Mouse (Mus musculus): ENCODE results near the gene Arl5b. TPM values are rescaled to one million over a fixed set of nuclear protein-coding genes. Genes with fewer than 3 reads are reported as not detected.

Gene Arl5b
- polyA plus RNA-seq, 1 experiment = 32.7 TPM

DNA sequence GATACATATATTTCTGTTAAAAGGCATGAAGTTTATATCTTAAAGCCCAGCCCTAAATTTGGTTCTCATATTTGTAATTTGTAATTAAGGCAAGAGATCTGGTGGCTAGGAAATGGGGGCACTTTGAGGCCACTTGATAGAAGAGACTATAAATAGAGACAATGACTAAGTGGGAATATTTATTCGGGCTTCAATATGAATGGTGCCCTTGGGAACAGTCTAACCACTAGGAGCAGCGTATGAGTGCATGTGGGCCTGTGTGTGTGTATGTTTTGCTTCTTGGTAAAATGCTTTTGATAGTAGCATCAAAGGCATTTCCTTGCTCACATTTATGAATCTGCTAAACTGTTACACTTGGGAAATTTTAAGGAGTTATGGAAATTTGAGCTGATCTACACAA, 62.1 kb downstream of the Arl5b start:
- Histone ChIP-seq H3K4me3 (ENCODE audit: insufficient read depth, low read length) (no peak overlapping the region), H3K27ac (ENCODE audit: insufficient read depth, low read length) (no peak overlapping the region), H3K4me1 (ENCODE audit: control insufficient read depth, insufficient read depth, low read length) (no peaks in the 10 kb centered on the region)
- TF ChIP-seq CTCF (IDR thresholded peaks at IDR 0.05; ENCODE audit: borderline replicate concordance, insufficient read depth, low read length) (no peak), POLR2A (IDR thresholded peaks at IDR 0.05; ENCODE audit: low read depth, low read length) (no peak)

DNA sequence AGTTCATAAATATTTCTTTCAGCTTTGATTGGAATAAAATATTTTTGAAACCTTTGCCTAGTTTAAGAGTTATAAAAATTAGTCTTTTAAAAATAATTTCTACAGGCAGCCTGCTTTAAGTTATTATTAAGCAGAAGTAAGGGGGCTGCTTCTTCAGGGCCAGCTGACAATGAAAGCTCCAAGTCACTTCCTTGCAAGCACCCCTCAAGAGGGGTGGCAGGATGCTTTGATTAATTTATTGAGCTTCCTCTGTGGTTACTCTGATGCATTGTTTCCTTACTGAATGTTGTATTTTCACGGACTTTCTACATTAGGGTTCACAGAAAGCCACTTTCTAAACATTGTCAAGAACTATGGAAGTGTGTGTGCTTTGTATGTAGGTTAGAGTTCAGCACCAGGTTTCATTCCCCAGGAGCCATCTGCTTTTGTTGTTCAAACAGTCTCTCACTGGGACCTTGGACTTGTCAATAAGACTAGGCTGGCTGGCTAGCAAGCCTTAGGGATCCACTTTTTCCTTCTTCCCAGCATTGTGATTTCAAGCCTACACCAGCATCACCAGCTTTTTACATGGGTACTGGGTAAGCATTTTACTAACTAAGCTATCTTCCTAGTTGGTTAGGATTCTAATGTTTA, 62.7 kb downstream of the Arl5b start:
- Histone ChIP-seq H3K27ac (ENCODE audit: insufficient read depth, low read length) (no peak overlapping the region), H3K4me1 (ENCODE audit: control insufficient read depth, insufficient read depth, low read length) (no peaks in the 10 kb centered on the region), H3K4me3 (ENCODE audit: insufficient read depth, low read length) (no peak overlapping the region)
- TF ChIP-seq CTCF (IDR thresholded peaks at IDR 0.05; ENCODE audit: borderline replicate concordance, insufficient read depth, low read length) = no peak
- no peak for TF ChIP-seq POLR2A (IDR thresholded peaks at IDR 0.05; ENCODE audit: low read depth, low read length)

DNA sequence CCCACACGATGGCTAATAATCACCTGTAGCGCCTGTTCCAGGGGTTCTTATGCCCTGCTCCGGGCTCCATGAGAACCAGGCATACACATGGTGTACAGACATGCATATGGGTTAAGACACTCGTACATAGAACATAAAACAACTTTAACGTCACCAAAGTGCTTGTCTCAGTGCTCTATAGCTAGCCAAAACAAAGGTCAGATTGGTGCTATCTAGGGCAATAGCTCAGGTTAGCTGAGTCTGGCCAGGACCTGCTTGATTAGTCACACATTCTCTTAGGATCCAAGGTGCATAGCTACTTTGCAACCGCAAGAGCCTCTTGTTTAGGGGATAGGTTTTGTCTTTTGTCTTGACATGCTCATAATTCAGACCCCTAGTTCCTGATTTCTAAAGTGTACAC, 63.5 kb downstream of the Arl5b start:
- no peak overlapping the region for H3K27ac ChIP-seq (ENCODE audit: insufficient read depth, low read length)
- no peak for TF ChIP-seq POLR2A (IDR thresholded peaks at IDR 0.05; ENCODE audit: low read depth, low read length)
- no peak for TF ChIP-seq CTCF (IDR thresholded peaks at IDR 0.05; ENCODE audit: borderline replicate concordance, insufficient read depth, low read length)
- no peaks in the 10 kb centered on the region for H3K4me1 ChIP-seq (ENCODE audit: control insufficient read depth, insufficient read depth, low read length)
- H3K4me3 ChIP-seq (ENCODE audit: insufficient read depth, low read length) = no peak overlapping the region

DNA sequence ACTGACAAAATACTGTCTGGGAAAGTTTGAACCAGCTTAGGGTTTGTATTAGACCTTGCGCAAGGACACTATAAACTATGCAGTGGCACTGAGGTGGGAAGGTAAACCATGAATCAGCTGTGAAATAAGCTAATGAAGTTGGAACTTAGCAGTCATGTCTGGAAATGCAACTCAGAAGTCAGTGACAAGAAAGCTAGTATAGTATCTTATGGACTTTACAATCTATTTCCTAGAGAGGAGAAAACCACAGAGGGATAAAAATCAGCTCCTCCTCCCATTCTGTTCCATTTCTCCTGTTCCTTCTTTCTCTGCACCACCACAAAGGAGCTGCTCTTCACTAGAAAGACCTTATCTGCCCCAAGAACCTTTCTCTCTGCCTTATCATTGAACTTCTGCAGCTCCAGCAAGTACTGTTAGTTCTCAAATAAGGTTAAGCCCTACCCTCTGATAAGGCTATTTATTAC, 72.1 kb downstream of the Arl5b start:
- no peak overlapping the region for H3K4me3 ChIP-seq (ENCODE audit: insufficient read depth, low read length)
- no peak overlapping the region for H3K27ac ChIP-seq (ENCODE audit: insufficient read depth, low read length)
- no peak for TF ChIP-seq CTCF (IDR thresholded peaks at IDR 0.05; ENCODE audit: borderline replicate concordance, insufficient read depth, low read length)
- TF ChIP-seq POLR2A (IDR thresholded peaks at IDR 0.05; ENCODE audit: low read depth, low read length) = no peak

More for the DNA sequence above, 72.1 kb downstream of the Arl5b start:
- H3K4me1 ChIP-seq (ENCODE audit: control insufficient read depth, insufficient read depth, low read length) = no peaks in the 10 kb centered on the region

Other genes with a start within 250 kb of the Arl5b start
- gene Nsun6, start 5.7 kb downstream of the Arl5b start, polyA plus RNA-seq (2011; ENCODE audit: insufficient read length, low read depth, missing spikeins) = 9.5 and 12.6 TPM in 2 replicates